Mouse (Mus musculus): Measurements from ENCODE around the gene Cdc123. TPM values are rescaled to one million over a fixed set of nuclear protein-coding genes. Genes with fewer than 3 reads are reported as not detected.

The Cdc123 gene
- 332 and 337 TPM in 2 replicates for polyA plus RNA-seq (2014; fragmentation: Nextera tagmentation; extraction: Ambion mirVana)

DNA sequence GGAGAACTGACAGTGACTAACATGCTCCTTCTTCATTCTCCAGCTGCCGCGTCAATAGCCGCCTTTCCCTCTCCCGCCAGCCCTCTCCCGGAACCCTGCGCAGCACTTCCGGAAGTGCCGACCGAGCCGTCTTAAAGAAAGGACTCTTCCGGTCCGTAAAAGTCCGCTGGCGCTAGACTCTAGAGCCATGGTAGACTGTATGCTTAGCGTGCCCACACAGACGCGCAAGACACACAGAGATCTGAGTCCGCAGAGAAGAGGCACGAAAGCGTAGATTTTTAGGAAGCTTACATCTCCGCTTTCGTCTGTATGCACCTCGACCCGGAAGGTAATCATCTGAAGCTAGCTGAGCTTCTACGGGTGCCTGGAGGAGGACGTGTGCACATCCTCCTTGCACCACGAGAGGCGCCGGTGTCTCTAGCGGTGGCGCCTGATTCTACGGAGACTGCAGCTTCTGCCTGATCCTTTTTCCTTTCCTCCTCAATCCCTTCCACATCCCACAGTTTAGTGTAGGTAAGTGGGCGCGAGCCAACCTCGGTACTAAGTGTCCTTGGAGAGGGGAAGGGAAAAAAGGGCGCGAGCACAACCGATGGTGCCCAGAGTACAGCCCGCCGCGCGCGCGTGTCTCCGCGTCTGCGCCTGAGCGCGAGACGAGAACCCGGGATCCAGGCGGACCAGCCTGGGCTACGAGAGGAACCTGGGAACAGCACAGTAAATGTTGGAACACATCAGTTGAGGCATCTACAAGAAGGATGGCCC, at the start of gene Cdc123, which contains the start of gene Nudt5:
Cdc123 (minus strand) TSS at position 292 of the 759 bp plus-strand sequence.
Nudt5 (plus strand) TSS at position 147 of the 759 bp plus-strand sequence.
- Histone ChIP-seq H3K4me2 (ENCODE audit: low read depth) (peak within 1 kb of the TSS; percentile 57), H3K36me3 (ENCODE audit: control insufficient read depth, insufficient read depth, low read length) (peaks cover 6% of the 10 kb centered on the region), H3K27me3 (ENCODE audit: control insufficient read depth, insufficient read depth, low read length) (no peaks in the 10 kb centered on the region), H3K4me3 (ENCODE audit: low read depth, low read length) (peak within 1 kb of the TSS; percentile 66), H3K4me1 (ENCODE audit: control insufficient read depth, insufficient read depth, low read length) (0 out of 2 replicates have a peak, but pooled peaks cover 2% of the 10 kb centered on the region), H3K9me3 (ENCODE audit: control insufficient read depth, low read length) (no peaks in the 10 kb centered on the region), H3K9ac (ENCODE audit: low read length) (peak within 1 kb of the TSS; percentile 81), H3K27ac (ENCODE audit: low read depth, low read length) (peak within 1 kb of the TSS; percentile 63)
- ATAC-seq (ENCODE audit: insufficient read depth, low FRiP score, low TSS enrichment) (peak; percentile 96), DNase-seq (ENCODE audit: low spot score) (peak; percentile 92)
- WGBS: under 1% methylated on average over 50 of the region's 53 CpGs

DNA sequence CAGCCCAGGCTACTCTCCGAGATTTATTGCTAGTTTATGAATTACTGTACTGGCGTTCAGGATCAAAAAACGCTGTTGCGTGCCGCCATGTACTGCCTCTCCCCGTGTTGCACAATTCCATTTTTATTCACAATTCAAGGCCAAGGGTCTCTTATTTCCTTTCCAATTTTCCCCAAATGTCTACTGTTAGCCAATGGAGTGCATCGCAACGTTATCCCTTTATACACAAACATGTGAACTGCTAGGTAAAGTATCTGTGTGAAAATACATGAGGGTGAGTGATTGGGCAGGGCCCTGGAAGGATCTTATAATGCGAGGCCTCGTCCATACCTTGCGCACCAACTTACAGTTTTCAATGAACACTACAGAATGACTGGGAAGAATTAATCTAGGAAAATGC, 49.3 kb upstream of the Cdc123 start:
- Histone ChIP-seq H3K27ac (ENCODE audit: low read depth, low read length) (no peak overlapping the region), H3K4me3 (ENCODE audit: low read depth, low read length) (peak overlapping the region; percentile 72), H3K4me1 (ENCODE audit: control insufficient read depth, insufficient read depth, low read length) (0 out of 2 replicates have a peak, but pooled peaks cover 6% of the 10 kb centered on the region), H3K4me2 (ENCODE audit: low read depth) (peak overlapping the region; percentile 58), H3K9ac (ENCODE audit: low read length) (peak overlapping the region; percentile 79), H3K27me3 (ENCODE audit: control insufficient read depth, insufficient read depth, low read length) (no peaks in the 10 kb centered on the region), H3K9me3 (ENCODE audit: control insufficient read depth, low read length) (no peaks in the 10 kb centered on the region), H3K36me3 (ENCODE audit: control insufficient read depth, insufficient read depth, low read length) (no peaks in the 10 kb centered on the region)
- DNase-seq (ENCODE audit: low spot score) (no peak), ATAC-seq (ENCODE audit: insufficient read depth, low FRiP score, low TSS enrichment) (no peak)
- WGBS: 38% methylated on average over 11 of the region's 11 CpGs

GRCm38 (mm10) chr2:5889412-5889811, 44.4 kb upstream of the Cdc123 start:
- 74% methylated on average over 2 of the region's 2 CpGs for WGBS
- Histone ChIP-seq H3K36me3 (ENCODE audit: control insufficient read depth, insufficient read depth, low read length) (peaks cover 4% of the 10 kb centered on the region; the same call in 1 of the 2 replicates), H3K27me3 (ENCODE audit: control insufficient read depth, insufficient read depth, low read length) (no peaks in the 10 kb centered on the region)

DNA sequence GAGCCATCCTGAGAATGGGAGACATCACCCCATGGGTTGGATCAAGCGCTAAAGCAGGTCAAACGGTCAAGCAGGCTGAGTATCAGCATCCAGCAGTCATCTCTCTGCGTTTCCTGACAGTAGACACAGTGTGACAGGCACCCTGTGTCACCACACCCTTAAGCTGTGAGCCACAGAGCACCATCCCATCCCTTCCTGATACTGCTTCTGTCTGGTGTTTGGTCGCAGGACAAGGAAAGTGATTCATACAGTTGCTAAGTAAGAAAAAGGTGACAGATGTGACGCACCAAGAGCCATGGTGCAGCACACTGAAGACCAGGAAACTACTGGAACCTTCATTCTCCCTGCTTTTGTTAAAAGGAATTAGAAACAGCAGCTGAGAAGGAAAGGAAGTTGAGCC, 43.9 kb upstream of the Cdc123 start:
- no peak for ATAC-seq (ENCODE audit: insufficient read depth, low FRiP score, low TSS enrichment)
- no peak for DNase-seq (ENCODE audit: low spot score)
- no peak overlapping the region for H3K4me2 ChIP-seq (ENCODE audit: low read depth)
- H3K36me3 ChIP-seq (ENCODE audit: control insufficient read depth, insufficient read depth, low read length): peaks cover 4% of the 10 kb centered on the region; the same call in 1 of the 2 replicates
- no peaks in the 10 kb centered on the region for H3K27me3 ChIP-seq (ENCODE audit: control insufficient read depth, insufficient read depth, low read length)
- H3K4me1 ChIP-seq (ENCODE audit: control insufficient read depth, insufficient read depth, low read length): 0 out of 2 replicates have a peak, but pooled peaks cover 3% of the 10 kb centered on the region
- 89% methylated on average over 5 of the region's 5 CpGs for WGBS
- H3K9me3 ChIP-seq (ENCODE audit: control insufficient read depth, low read length): no peaks in the 10 kb centered on the region
- H3K4me3 ChIP-seq (ENCODE audit: low read depth, low read length): no peak overlapping the region
- H3K9ac ChIP-seq (ENCODE audit: low read length): no peak overlapping the region
- H3K27ac ChIP-seq (ENCODE audit: low read depth, low read length): no peak overlapping the region

More at GRCm38 (mm10) chr2:5889412-5889811, 44.4 kb upstream of the Cdc123 start:
- no peak for DNase-seq (ENCODE audit: low spot score)
- Histone ChIP-seq H3K9me3 (ENCODE audit: control insufficient read depth, low read length) (no peaks in the 10 kb centered on the region), H3K4me3 (ENCODE audit: low read depth, low read length) (no peak overlapping the region), H3K27ac (ENCODE audit: low read depth, low read length) (no peak overlapping the region), H3K4me1 (ENCODE audit: control insufficient read depth, insufficient read depth, low read length) (0 out of 2 replicates have a peak, but pooled peaks cover 5% of the 10 kb centered on the region), H3K9ac (ENCODE audit: low read length) (no peak overlapping the region), H3K4me2 (ENCODE audit: low read depth) (no peak overlapping the region)
- ATAC-seq (ENCODE audit: insufficient read depth, low FRiP score, low TSS enrichment): no peak

- no peaks in the 10 kb centered on the region for H3K9me3 ChIP-seq (ENCODE audit: control insufficient read depth, low read length)
Observed at GRCm38 (mm10) chr2:5877446-5877845, 32.5 kb upstream of the Cdc123 start.

GRCm38 (mm10) chr2:5869746-5870145, 24.8 kb upstream of the Cdc123 start:
- DNase-seq (ENCODE audit: low spot score) (no peak), ATAC-seq (ENCODE audit: insufficient read depth, low FRiP score, low TSS enrichment) (no peak)
- WGBS: 93% methylated on average over 5 of the region's 5 CpGs
- Histone ChIP-seq H3K4me2 (ENCODE audit: low read depth) (no peak overlapping the region), H3K27me3 (ENCODE audit: control insufficient read depth, insufficient read depth, low read length) (no peaks in the 10 kb centered on the region), H3K4me1 (ENCODE audit: control insufficient read depth, insufficient read depth, low read length) (no peaks in the 10 kb centered on the region), H3K4me3 (ENCODE audit: low read depth, low read length) (no peak overlapping the region), H3K36me3 (ENCODE audit: control insufficient read depth, insufficient read depth, low read length) (peaks cover 4% of the 10 kb centered on the region), H3K9me3 (ENCODE audit: control insufficient read depth, low read length) (no peaks in the 10 kb centered on the region), H3K9ac (ENCODE audit: low read length) (no peak overlapping the region), H3K27ac (ENCODE audit: low read depth, low read length) (no peak overlapping the region)

More at GRCm38 (mm10) chr2:5877446-5877845, 32.5 kb upstream of the Cdc123 start:
- H3K9ac ChIP-seq (ENCODE audit: low read length): no peak overlapping the region
- H3K36me3 ChIP-seq (ENCODE audit: control insufficient read depth, insufficient read depth, low read length): peaks cover 4% of the 10 kb centered on the region
- H3K27me3 ChIP-seq (ENCODE audit: control insufficient read depth, insufficient read depth, low read length): no peaks in the 10 kb centered on the region
- DNase-seq (ENCODE audit: low spot score) (no peak), ATAC-seq (ENCODE audit: insufficient read depth, low FRiP score, low TSS enrichment) (no peak)
- no peak overlapping the region for H3K27ac ChIP-seq (ENCODE audit: low read depth, low read length)
- no peak overlapping the region for H3K4me2 ChIP-seq (ENCODE audit: low read depth)
- 57% methylated on average over 3 of the region's 3 CpGs for WGBS
- no peaks in the 10 kb centered on the region for H3K4me1 ChIP-seq (ENCODE audit: control insufficient read depth, insufficient read depth, low read length)
- no peak overlapping the region for H3K4me3 ChIP-seq (ENCODE audit: low read depth, low read length)

DNA sequence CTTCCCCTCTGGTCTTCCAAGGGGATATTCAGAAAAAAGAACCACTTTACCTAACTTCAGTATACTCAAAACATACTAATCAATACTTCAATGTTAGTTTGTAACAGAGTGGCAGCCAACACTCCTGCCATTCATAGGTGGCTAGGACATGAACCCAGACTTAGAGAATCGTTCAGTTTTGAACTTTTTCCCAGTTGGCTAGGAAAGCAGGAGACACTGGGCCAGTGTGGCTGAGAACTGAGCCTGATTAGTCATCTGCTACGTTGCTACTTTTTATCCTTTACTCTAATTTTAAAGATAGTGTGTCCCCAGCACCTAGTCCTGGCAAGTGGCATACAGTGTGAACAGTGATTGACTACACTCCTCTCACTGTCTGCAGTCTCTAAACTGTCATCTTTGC, 22.7 kb upstream of the Cdc123 start:
- ATAC-seq (ENCODE audit: insufficient read depth, low FRiP score, low TSS enrichment) (no peak), DNase-seq (ENCODE audit: low spot score) (no peak)
- Histone ChIP-seq H3K4me3 (ENCODE audit: low read depth, low read length) (no peak overlapping the region), H3K9me3 (ENCODE audit: control insufficient read depth, low read length) (no peaks in the 10 kb centered on the region), H3K4me1 (ENCODE audit: control insufficient read depth, insufficient read depth, low read length) (no peaks in the 10 kb centered on the region), H3K9ac (ENCODE audit: low read length) (no peak overlapping the region), H3K4me2 (ENCODE audit: low read depth) (no peak overlapping the region), H3K27me3 (ENCODE audit: control insufficient read depth, insufficient read depth, low read length) (no peaks in the 10 kb centered on the region), H3K27ac (ENCODE audit: low read depth, low read length) (no peak overlapping the region), H3K36me3 (ENCODE audit: control insufficient read depth, insufficient read depth, low read length) (peaks cover 2% of the 10 kb centered on the region)
- 95% methylated on average over 2 of the region's 2 CpGs for WGBS

DNA sequence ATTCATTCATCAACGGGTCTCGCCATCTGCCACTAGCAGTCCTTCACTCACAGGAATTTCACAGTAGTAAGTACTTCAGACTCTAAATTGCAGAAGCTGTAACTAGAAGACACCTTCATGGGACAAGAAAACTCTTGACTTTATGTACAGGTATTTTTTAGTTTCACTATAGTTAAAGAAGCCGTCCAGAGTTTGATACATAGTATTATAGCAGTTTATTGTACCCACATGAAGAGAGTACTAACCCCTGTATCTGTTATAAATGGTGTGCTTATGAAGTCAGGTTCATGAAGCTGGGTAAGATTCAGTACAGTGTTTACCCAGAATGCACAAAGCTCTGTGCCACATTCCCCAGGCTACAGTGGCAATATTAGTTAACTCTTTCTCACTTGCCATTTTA, 17.9 kb upstream of the Cdc123 start, which contains the start of gene Gm13199:
Gm13199 (minus strand) TSS at position 101 of the 400 bp plus-strand sequence.
- Histone ChIP-seq H3K27ac (ENCODE audit: low read depth, low read length) (no peak within 1 kb of the TSS), H3K4me3 (ENCODE audit: low read depth, low read length) (no peak within 1 kb of the TSS), H3K4me2 (ENCODE audit: low read depth) (no peak within 1 kb of the TSS), H3K9me3 (ENCODE audit: control insufficient read depth, low read length) (no peaks in the 10 kb centered on the region), H3K9ac (ENCODE audit: low read length) (no peak within 1 kb of the TSS), H3K4me1 (ENCODE audit: control insufficient read depth, insufficient read depth, low read length) (no peaks in the 10 kb centered on the region), H3K27me3 (ENCODE audit: control insufficient read depth, insufficient read depth, low read length) (no peaks in the 10 kb centered on the region), H3K36me3 (ENCODE audit: control insufficient read depth, insufficient read depth, low read length) (peaks cover 2% of the 10 kb centered on the region; the same call in 1 of the 2 replicates)
- WGBS: 95% methylated on average over 3 of the region's 3 CpGs
- ATAC-seq (ENCODE audit: insufficient read depth, low FRiP score, low TSS enrichment) (no peak), DNase-seq (ENCODE audit: low spot score) (no peak)

All from neural tube, embryonic 11.5 days (tissue).